Mouse (Mus musculus): ENCODE data around the gene Mrfap1. TPM values are rescaled to one million over a fixed set of nuclear protein-coding genes. Genes with fewer than 3 reads are reported as not detected.

The Mrfap1 gene
- total RNA-seq, 1 experiment from 2014 or later = 260 TPM

- peak; percentile 15; the same call in 1 of the 2 replicates for ATAC-seq (replicated peaks; ENCODE audit: insufficient number of reproducible peaks, low FRiP score, low TSS enrichment, poor library complexity, severe bottlenecking)
These were observed 801 bp downstream of the Mrfap1 start for GRCm38 (mm10) chr5:36795647-36796295.

DNA sequence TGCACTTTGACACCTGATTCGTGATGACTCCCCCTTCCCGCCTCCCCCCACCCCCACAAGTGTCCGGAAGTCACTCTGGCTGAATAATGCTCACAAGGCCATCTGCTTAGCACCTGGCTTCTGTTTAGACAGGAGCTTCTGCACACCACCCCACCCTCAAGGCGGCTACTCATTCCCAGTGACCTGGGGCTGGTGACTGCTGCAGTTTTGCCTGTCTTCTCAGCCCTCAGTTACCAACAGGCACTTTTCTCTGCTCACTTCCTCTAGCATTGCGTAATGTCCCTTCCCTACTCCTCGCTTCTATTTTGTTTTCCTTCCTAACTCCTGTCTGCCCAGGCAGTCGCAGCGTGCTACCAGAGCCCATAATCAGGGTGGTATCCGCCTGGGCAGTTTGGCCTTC, 4.7 kb downstream of the Mrfap1 start:
- no peak for ATAC-seq (replicated peaks; ENCODE audit: insufficient number of reproducible peaks, low FRiP score, low TSS enrichment, poor library complexity, severe bottlenecking)

DNA sequence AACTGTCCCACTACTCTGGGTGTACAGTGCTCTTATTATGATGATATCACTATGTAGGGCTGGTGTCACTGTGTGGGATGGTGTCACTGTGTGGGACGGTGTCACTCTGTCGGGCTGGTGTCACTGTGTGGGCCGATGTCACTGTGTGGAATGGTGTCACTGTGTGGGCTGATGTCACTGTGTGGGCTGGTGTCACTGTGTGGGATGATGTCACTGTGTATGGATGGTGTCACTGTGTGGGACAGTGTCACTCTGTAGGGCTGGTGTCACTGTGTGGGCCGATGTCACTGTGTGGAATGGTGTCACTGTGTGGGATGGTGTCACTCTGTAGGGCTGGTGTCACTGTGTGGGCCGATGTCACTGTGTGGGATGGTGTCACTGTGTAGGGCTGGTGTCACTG, 10.5 kb downstream of the Mrfap1 start:
- ATAC-seq (replicated peaks; ENCODE audit: insufficient number of reproducible peaks, low FRiP score, low TSS enrichment, poor library complexity, severe bottlenecking) = no peak; the same call in 1 of the 2 replicates

DNA sequence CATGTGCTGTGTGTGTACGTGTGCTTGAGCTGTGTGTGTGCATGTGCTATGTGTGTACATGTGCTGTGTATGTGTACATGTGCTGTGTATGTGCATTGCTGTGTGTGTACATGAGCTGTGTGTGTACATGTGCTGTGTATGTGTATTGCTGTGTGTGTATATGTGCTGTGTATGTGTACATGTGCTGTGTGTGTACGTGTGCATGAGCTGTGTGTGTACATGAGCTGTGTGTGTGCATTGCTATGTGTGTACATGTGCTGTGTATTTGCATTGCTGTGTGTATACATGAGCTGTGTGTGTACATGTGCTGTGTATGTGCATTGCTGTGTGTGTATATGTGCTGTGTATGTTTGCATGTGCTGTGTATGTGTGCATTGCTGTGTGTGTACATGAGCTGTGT, 17.1 kb downstream of the Mrfap1 start:
- no peak for ATAC-seq (replicated peaks; ENCODE audit: insufficient number of reproducible peaks, low FRiP score, low TSS enrichment, poor library complexity, severe bottlenecking)

DNA sequence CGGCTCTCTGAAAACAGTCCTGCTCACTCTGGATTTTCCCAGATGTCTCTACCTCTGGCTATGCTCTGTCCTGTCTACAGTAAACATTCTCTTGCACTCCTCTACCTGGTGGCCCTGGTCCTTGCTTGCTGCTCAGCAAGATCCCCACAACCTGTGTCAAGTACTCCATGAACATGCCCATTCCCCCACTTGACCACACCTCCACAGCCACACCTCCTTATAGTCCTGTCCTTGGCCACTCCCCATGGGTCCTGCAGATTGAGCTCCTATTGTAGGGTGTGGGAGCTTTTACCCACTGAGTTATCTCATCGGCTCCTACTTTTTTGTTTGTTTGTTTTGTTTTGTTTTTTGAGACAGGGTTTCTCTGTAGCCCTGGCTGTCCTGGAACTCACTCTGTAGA, 17.7 kb downstream of the Mrfap1 start:
- ATAC-seq (replicated peaks; ENCODE audit: insufficient number of reproducible peaks, low FRiP score, low TSS enrichment, poor library complexity, severe bottlenecking) = no peak

GRCm38 (mm10) chr5:36777186-36777585, 19.4 kb downstream of the Mrfap1 start:
- no peak for ATAC-seq (replicated peaks; ENCODE audit: insufficient number of reproducible peaks, low FRiP score, low TSS enrichment, poor library complexity, severe bottlenecking)

- ATAC-seq (replicated peaks; ENCODE audit: insufficient number of reproducible peaks, low FRiP score, low TSS enrichment, poor library complexity, severe bottlenecking) = no peak
These were observed 20.5 kb downstream of the Mrfap1 start for GRCm38 (mm10) chr5:36776021-36776575.

DNA sequence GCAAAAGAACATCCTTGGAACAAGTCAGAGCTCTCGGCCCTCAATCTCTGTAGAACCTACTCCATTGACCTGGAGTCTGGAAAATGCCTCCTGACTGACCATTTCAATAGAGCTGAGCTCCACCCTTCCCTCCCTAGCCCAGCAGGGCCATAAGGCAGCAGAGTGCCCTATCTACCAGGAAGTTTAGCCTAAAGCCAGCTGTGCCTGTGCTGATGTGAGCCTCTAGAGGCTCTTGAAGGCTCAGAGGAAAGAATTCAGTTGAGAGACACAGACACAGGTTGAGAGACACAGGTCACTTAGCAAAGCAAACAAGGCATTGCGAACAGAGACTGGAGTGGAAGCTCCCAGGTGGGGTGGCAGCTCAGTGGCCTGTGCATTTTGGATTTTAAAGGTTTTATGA, 21.3 kb downstream of the Mrfap1 start:
- ATAC-seq (replicated peaks; ENCODE audit: insufficient number of reproducible peaks, low FRiP score, low TSS enrichment, poor library complexity, severe bottlenecking) = no peak

GRCm38 (mm10) chr5:36772586-36772985, 24.0 kb downstream of the Mrfap1 start:
- no peak for ATAC-seq (replicated peaks; ENCODE audit: insufficient number of reproducible peaks, low FRiP score, low TSS enrichment, poor library complexity, severe bottlenecking)

- ATAC-seq (replicated peaks; ENCODE audit: insufficient number of reproducible peaks, low FRiP score, low TSS enrichment, poor library complexity, severe bottlenecking) = no peak
These were observed 27.0 kb downstream of the Mrfap1 start for GRCm38 (mm10) chr5:36769603-36770002.

GRCm38 (mm10) chr5:36766958-36767703, 29.4 kb downstream of the Mrfap1 start:
- ATAC-seq (replicated peaks; ENCODE audit: insufficient number of reproducible peaks, low FRiP score, low TSS enrichment, poor library complexity, severe bottlenecking) = peak; percentile 61; the same call in 1 of the 2 replicates

DNA sequence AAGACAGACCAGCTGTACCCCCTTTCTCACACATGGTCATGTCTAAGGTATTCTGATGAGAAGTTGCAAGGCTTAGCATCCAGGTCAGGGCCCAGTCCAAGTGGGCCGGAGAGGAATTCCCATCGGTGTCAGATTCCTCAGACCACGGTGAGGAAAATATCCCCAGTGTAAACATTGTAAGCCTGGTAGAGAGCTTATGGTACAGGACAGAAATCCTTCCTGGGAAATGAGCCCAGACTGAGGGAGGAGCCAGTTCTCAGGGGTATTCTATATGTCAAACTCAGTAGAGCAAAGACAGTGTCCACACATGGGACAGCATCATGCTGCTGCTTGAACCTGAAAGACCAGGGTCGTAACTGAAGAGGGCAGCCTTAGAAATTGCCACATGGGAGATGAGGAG, 36.7 kb downstream of the Mrfap1 start:
- ATAC-seq (replicated peaks; ENCODE audit: insufficient number of reproducible peaks, low FRiP score, low TSS enrichment, poor library complexity, severe bottlenecking) = no peak

DNA sequence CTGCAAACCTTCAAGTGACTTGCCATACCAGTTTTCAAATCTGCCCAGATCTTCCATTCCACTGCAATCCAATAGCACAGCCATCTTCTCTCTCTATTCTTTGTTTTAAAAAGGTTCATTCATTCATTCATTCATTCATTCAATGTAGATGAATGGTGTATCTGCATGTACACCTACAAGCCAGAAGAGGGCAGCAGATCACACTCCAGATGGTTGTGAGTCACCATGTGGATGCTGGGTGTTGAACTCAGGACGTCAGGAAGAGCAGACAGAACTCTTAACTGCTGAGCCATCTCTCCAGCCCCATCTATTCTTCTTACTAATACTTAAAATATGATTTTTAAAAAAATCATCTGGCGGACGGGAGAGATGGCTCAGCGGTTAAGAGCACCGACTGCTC, 39.5 kb downstream of the Mrfap1 start:
- no peak; the same call in 1 of the 2 replicates for ATAC-seq (replicated peaks; ENCODE audit: insufficient number of reproducible peaks, low FRiP score, low TSS enrichment, poor library complexity, severe bottlenecking)

DNA sequence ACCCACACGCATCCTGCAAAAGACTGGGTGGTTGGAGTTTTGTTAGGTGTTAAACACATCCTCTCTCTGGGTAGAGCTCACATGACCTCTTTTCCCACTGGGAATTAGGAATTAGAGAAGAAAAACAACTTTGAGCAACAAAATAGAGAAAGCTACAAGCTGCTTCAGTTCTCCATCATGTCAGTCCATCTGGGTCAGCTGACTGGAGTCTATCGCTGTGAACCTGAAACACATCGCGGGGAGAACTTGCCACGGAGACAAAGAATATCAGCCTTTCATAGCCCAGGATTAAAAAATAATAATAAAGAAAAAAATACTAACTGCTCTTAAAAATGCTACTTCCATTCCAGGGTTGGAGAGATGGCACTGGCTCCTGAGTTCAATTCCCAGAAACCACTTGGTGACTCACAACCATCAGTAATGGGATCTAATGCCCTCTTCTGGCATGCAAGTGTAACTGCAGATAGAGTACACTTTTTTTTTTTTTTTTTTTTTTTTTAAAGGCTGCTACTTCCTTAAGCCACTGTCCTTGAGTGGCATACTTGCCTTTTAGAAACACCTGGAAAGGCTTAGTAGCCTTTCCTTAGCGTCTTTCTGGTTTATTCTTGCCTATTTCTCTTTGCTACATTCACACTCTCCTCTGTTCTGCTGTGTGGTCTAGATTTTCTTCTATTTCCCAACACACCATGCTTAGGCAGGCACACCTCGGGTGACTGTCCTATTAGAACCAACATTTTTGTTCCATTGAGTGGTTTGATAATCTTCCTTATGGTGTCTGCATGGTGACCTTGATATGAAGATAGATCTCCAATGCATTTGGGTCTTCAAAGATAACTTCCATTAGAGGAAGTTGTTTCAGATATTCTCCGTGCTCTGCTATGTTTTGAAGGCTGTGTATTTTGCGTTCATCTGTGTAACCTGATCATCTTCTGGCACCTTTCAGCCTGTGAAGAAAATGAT, 46.2 kb downstream of the Mrfap1 start:
- ATAC-seq (replicated peaks; ENCODE audit: insufficient number of reproducible peaks, low FRiP score, low TSS enrichment, poor library complexity, severe bottlenecking) = no peak

- ATAC-seq (replicated peaks; ENCODE audit: insufficient number of reproducible peaks, low FRiP score, low TSS enrichment, poor library complexity, severe bottlenecking) = peak; percentile 91
These were observed 48.0 kb downstream of the Mrfap1 start, which contains the start of gene Bloc1s4 for GRCm38 (mm10) chr5:36748536-36749061. TSS of gene Bloc1s4 (minus strand) at chr5:36748650.

DNA sequence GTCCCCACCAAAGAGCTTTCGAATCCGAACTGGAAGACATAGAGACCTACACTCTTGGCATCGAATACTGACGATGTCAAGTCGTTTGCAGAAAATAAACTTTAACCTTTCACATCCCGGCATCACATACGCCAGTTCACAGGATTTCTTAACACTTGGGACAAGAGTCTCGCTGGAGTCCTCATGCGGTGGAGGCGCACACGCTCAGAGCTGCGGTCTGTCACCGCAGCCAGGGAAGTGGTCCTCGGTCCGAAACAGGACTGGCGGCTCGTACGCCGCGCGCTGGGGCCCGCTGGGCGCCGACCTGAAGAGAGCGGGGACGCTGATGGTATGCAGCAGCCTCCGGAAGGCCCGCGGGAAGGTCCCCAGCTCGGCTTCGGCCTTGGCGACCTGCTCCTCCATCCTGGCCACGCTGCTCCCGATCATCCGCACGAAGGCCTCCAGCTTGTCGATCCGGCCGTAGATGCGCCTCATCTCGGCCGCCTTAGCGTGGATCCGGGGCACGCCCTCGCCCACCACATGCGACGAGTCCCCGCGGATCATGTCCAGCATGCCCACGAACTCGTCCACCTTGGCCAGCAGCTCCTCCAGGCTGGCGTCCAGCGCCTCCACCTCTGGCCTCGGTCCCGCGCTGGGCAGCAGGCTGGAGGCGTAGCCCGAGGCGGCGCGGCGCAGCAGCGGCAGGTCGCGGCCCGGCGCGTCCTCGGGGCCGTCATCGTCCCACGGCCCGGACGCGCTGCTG, 48.6 kb downstream of the Mrfap1 start:
- no peak for ATAC-seq (replicated peaks; ENCODE audit: insufficient number of reproducible peaks, low FRiP score, low TSS enrichment, poor library complexity, severe bottlenecking)

- ATAC-seq (replicated peaks; ENCODE audit: insufficient number of reproducible peaks, low FRiP score, low TSS enrichment, poor library complexity, severe bottlenecking) = no peak
These were observed 49.5 kb downstream of the Mrfap1 start for GRCm38 (mm10) chr5:36747071-36747470.

Data from monocyte, adult 5-6 weeks (primary cell).